10 mouse cellular contexts compared by ENCODE assay signal in the genomic region with DNA sequence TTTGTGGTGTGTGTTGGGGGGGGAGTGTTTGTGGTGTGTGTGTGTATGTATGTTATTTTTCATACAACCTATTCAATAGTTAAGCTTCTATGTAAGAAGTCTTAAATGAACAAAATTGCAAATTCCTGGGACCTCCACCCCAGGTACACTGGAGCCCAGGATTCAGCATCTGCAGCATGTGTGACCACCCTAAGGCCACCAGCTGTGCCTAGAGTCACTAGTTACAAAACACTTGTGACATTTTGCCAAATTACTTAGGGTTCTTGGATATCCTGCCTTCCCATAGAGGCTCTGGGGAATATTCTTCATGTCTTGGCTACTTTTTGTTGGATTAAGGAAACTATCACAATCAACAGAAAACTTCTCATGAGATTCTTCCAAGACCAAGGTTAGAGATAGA. TPM values are rescaled to one million over a fixed set of nuclear protein-coding genes. Genes with fewer than 3 reads are reported as not detected.
DNase-seq lines count a peak whose midpoint lies in the region; ATAC-seq and TF ChIP-seq lines count a peak whose summit lies in the region.
"Had no signal": no experiment of that assay in that cellular context is flagged by ENCODE, and none has a peak within 500 bp of the region (broad histone marks: within the 10 kb centered on the region; RNA-seq: fewer than 3 reads in every experiment).

No protein-coding gene starts in this region.

- no peak for TF ChIP-seq EP300 in heart, adult 2 months (IDR thresholded peaks at IDR 0.05; ENCODE audit: insufficient read depth, low read depth, low read length)

- no peak overlapping the region for H3K4me3 ChIP-seq in heart, embryonic 12.5 days
- H3K4me3 ChIP-seq in heart, adult 2 months, result no peak overlapping the region
- H3K4me3 ChIP-seq in embryonic facial prominence, embryonic 13.5 days, result peak overlapping the region; percentile 59
- H3K4me3 ChIP-seq in hindbrain, embryonic 13.5 days, result peak overlapping the region; percentile 53
- peak overlapping the region; percentile 46 for H3K4me3 ChIP-seq in midbrain, embryonic 15.5 days

- no peaks in the 10 kb centered on the region for H3K36me3 ChIP-seq in heart, embryonic 12.5 days
- no peaks in the 10 kb centered on the region for H3K36me3 ChIP-seq in heart, adult 2 months (ENCODE audit: control insufficient read depth, insufficient read depth, low read length)
- H3K36me3 ChIP-seq in embryonic facial prominence, embryonic 13.5 days, result no peaks in the 10 kb centered on the region
- no peaks in the 10 kb centered on the region for H3K36me3 ChIP-seq in hindbrain, embryonic 13.5 days
- no peaks in the 10 kb centered on the region for H3K36me3 ChIP-seq in midbrain, embryonic 15.5 days (replicated peaks)
- H3K36me3 ChIP-seq: heart, embryonic 13.5 days had no signal

- H3K27me3 ChIP-seq in heart, embryonic 12.5 days (replicated peaks), result peaks cover 37% of the 10 kb centered on the region
- H3K27me3 ChIP-seq in heart, adult 2 months (ENCODE audit: control insufficient read depth, insufficient read depth, low read length), result peaks cover 13% of the 10 kb centered on the region
- peaks cover 35% of the 10 kb centered on the region for H3K27me3 ChIP-seq in embryonic facial prominence, embryonic 13.5 days
- H3K27me3 ChIP-seq in hindbrain, embryonic 13.5 days, result peaks cover 44% of the 10 kb centered on the region
- peaks cover 30% of the 10 kb centered on the region; the same call in 1 of the 2 replicates for H3K27me3 ChIP-seq in midbrain, embryonic 15.5 days (replicated peaks)

- no peaks in the 10 kb centered on the region for H3K79me2 ChIP-seq in heart, adult 2 months (replicated peaks; ENCODE audit: control insufficient read depth, insufficient read depth, low read length)

- H3K27ac ChIP-seq in heart, embryonic 12.5 days (ENCODE audit: poor library complexity, severe bottlenecking), result no peak overlapping the region
- H3K27ac ChIP-seq in heart, adult 2 months, result no peak overlapping the region
- H3K27ac ChIP-seq in embryonic facial prominence, embryonic 13.5 days, result no peak overlapping the region
- H3K27ac ChIP-seq in hindbrain, embryonic 13.5 days, result no peak overlapping the region
- H3K27ac ChIP-seq in midbrain, embryonic 15.5 days, result no peak overlapping the region
- H3K27ac ChIP-seq: heart, embryonic 13.5 days had no signal

- no peaks in the 10 kb centered on the region for H3K9me3 ChIP-seq in heart, embryonic 12.5 days (replicated peaks)
- no peaks in the 10 kb centered on the region for H3K9me3 ChIP-seq in embryonic facial prominence, embryonic 13.5 days
- no peaks in the 10 kb centered on the region for H3K9me3 ChIP-seq in hindbrain, embryonic 13.5 days
- no peaks in the 10 kb centered on the region for H3K9me3 ChIP-seq in midbrain, embryonic 15.5 days
- H3K9me3 ChIP-seq: heart, embryonic 13.5 days had no signal

- no peak overlapping the region for H3K9ac ChIP-seq in heart, embryonic 12.5 days
- H3K9ac ChIP-seq in heart, adult 2 months (ENCODE audit: low read depth, low read length), result no peak overlapping the region
- H3K9ac ChIP-seq in embryonic facial prominence, embryonic 13.5 days, result peak overlapping the region; percentile 74
- H3K9ac ChIP-seq in hindbrain, embryonic 13.5 days, result no peak overlapping the region
- H3K9ac ChIP-seq in midbrain, embryonic 15.5 days, result no peak overlapping the region

- H3K4me1 ChIP-seq in heart, embryonic 12.5 days (replicated peaks), result peaks cover 11% of the 10 kb centered on the region; the same call in 1 of the 2 replicates
- H3K4me1 ChIP-seq in heart, adult 2 months (ENCODE audit: control insufficient read depth, insufficient read depth, low read length), result peaks cover 1% of the 10 kb centered on the region
- peaks cover 17% of the 10 kb centered on the region for H3K4me1 ChIP-seq in embryonic facial prominence, embryonic 13.5 days
- H3K4me1 ChIP-seq in hindbrain, embryonic 13.5 days (replicated peaks), result peaks cover 19% of the 10 kb centered on the region
- peaks cover 17% of the 10 kb centered on the region for H3K4me1 ChIP-seq in midbrain, embryonic 15.5 days

- no peak for TF ChIP-seq POLR2A in heart, adult 2 months (IDR thresholded peaks at IDR 0.05; ENCODE audit: insufficient read depth, low read depth, low read length)

- no peak for DNase-seq in heart, adult 2 months
- no peak for DNase-seq in thymus, adult 18-20 months
- DNase-seq in spleen, postnatal 10 days (ENCODE audit: low spot score in 2 of 2), result no peak
- no peak for DNase-seq in gastrocnemius, postnatal 4 days (ENCODE audit: low spot score in 2 of 2)
- DNase-seq: cerebellum, adult 8-10 months had no signal

- ATAC-seq in heart, embryonic 12.5 days (ENCODE audit: insufficient number of reproducible peaks, low FRiP score), result no peak
- no peak for ATAC-seq in embryonic facial prominence, embryonic 13.5 days (ENCODE audit: insufficient number of reproducible peaks, insufficient read depth, low FRiP score, low TSS enrichment, low read depth)
- ATAC-seq in hindbrain, embryonic 13.5 days (ENCODE audit: low FRiP score), result no peak
- no peak for ATAC-seq in midbrain, embryonic 15.5 days (replicated peaks)

- intact Hi-C loops in heart, adult 2 months (cut with DNase I), result loop anchor here (5.0 to 10.0 kb wide), 4 partner anchors 77 to 343 kb away; no protein-coding TSS in a partner anchor

- H3K4me2 ChIP-seq in heart, embryonic 12.5 days, result peak overlapping the region; percentile 96; the same call in 1 of the 2 replicates
- peak overlapping the region; percentile 95 for H3K4me2 ChIP-seq in embryonic facial prominence, embryonic 13.5 days
- peak overlapping the region; percentile 92 for H3K4me2 ChIP-seq in hindbrain, embryonic 13.5 days
- peak overlapping the region; percentile 83 for H3K4me2 ChIP-seq in midbrain, embryonic 15.5 days

- TF ChIP-seq CTCF in heart, adult 2 months (IDR thresholded peaks at IDR 0.05), result no peak

RNA-seq across cellular contexts. Expression of a gene that starts 1.6 kb away (rescaled TPM):
- polyA plus RNA-seq in heart, embryonic 12.5 days (2016; fragmentation: Nextera tagmentation; extraction: Ambion mirVana), result 0.06 and 0.12 TPM in 2 replicates
- total RNA-seq in heart, adult 2 months (2021), result 1 to 10 TPM; 1.4 to 2.2 TPM
- 0.90 and 0.97 TPM in 2 replicates for polyA plus RNA-seq in heart, adult 2 months (2012; rRNA removed)
- 15.5 and 21.5 TPM in 2 replicates for polyA plus RNA-seq in embryonic facial prominence, embryonic 13.5 days (2015; fragmentation: Nextera tagmentation; extraction: Ambion mirVana)
- 1.6 and 1.7 TPM in 2 replicates for polyA plus RNA-seq in hindbrain, embryonic 13.5 days (2015; fragmentation: Nextera tagmentation; extraction: Ambion mirVana)
- polyA plus RNA-seq in midbrain, embryonic 15.5 days (2015; fragmentation: Nextera tagmentation; extraction: Ambion mirVana), result 2.2 and 2.8 TPM in 2 replicates
- total RNA-seq in gastrocnemius, postnatal 4 days (2021), result 10 to 100 TPM in 1 of 2 experiments, 1 to 10 TPM in 1; 9.5 to 10.1 TPM

Comparison
In these comparisons a context has a peak if more than half of its experiments do, and no peak if none do; other contexts are left out.
1. H3K4me3 ChIP-seq: peak in embryonic facial prominence, embryonic 13.5 days (single experiment), hindbrain, embryonic 13.5 days (single experiment) and midbrain, embryonic 15.5 days (single experiment); none in heart, embryonic 12.5 days (single experiment) and heart, adult 2 months (single experiment).
2. Peak in every context shown above with its lines, with median percentiles within 50 percentile points of each other: H3K4me2 ChIP-seq.